Mouse (Mus musculus) bone marrow macrophage, adult 2 months (primary cell): ENCODE measurements around the gene Lrfn1.

ENCODE experiments used
- CTCF ChIP-seq: IDR thresholded peaks from 2 replicates; pipeline ENCODE4 v1.5.1; 2012; ENCODE audit warnings: low read depth, mild to moderate bottlenecking, low read length, moderate library complexity
- POLR2A ChIP-seq: IDR thresholded peaks from 2 replicates; pipeline ENCODE4 v1.6.1; 2012; ENCODE audit warnings: mild to moderate bottlenecking, low read depth, low read length, borderline replicate concordance

- TF ChIP-seq POLR2A (no peak), CTCF (no peak)
Observed at GRCm38 (mm10) chr7:28412826-28413225, 39.0 kb upstream of the Lrfn1 start.
